Comparison of ENCODE assay signal across 15 mouse cellular contexts in genomic region chr6:51036956-51037355, GRCm38 (mm10).
DNase-seq lines count a peak whose midpoint lies in the region; ATAC-seq and TF ChIP-seq lines count a peak whose summit lies in the region.
"Had no signal": no experiment of that assay in that cellular context is flagged by ENCODE, and none has a peak within 500 bp of the region (broad histone marks: within the 10 kb centered on the region; RNA-seq: fewer than 3 reads in every experiment).

No protein-coding gene starts in this region.

- no peak for TF ChIP-seq CTCF in liver, adult 2 months (IDR thresholded peaks at IDR 0.05; ENCODE audit: low read depth, low read length)

- peak overlapping the region; percentile 66 for H3K27ac ChIP-seq in heart, embryonic 16.5 days (ENCODE audit: low read length)
- H3K27ac ChIP-seq in liver, adult 2 months (replicated peaks; ENCODE audit: insufficient read depth, low read depth, low read length), result 0 out of 2 replicates have a peak overlapping the region, but pooled peaks have one; percentile 25
- no peak overlapping the region for H3K27ac ChIP-seq in liver, embryonic 11.5 days (ENCODE audit: low read depth, low read length)
- H3K27ac ChIP-seq in intestine, embryonic 15.5 days, result peak overlapping the region; percentile 71
- H3K27ac ChIP-seq: hindbrain, embryonic 13.5 days; liver, embryonic 12.5 days had no signal

- no peaks in the 10 kb centered on the region for H3K79me2 ChIP-seq in liver, adult 2 months (ENCODE audit: control insufficient read depth, insufficient read depth, low read length)

- no peaks in the 10 kb centered on the region for H3K9me3 ChIP-seq in heart, embryonic 16.5 days (replicated peaks; ENCODE audit: control insufficient read depth, low read length)
- H3K9me3 ChIP-seq in liver, embryonic 11.5 days (ENCODE audit: control insufficient read depth, low read length), result no peaks in the 10 kb centered on the region
- no peaks in the 10 kb centered on the region for H3K9me3 ChIP-seq in intestine, embryonic 15.5 days
- H3K9me3 ChIP-seq: hindbrain, embryonic 13.5 days; liver, embryonic 12.5 days had no signal

- 54% methylated on average over 4 of the region's 4 CpGs for WGBS in heart, embryonic 16.5 days
- 72% methylated on average over 4 of the region's 4 CpGs for WGBS in liver, adult 2 months
- 64% methylated on average over 4 of the region's 4 CpGs for WGBS in liver, embryonic 11.5 days
- WGBS in intestine, embryonic 15.5 days, result 51% methylated on average over 4 of the region's 4 CpGs

- no peak overlapping the region for H3K9ac ChIP-seq in heart, embryonic 16.5 days (ENCODE audit: low read length)
- H3K9ac ChIP-seq in liver, adult 2 months (ENCODE audit: low read depth, low read length), result no peak overlapping the region
- no peak overlapping the region for H3K9ac ChIP-seq in liver, embryonic 11.5 days (ENCODE audit: low read depth, low read length)
- no peak overlapping the region for H3K9ac ChIP-seq in intestine, embryonic 15.5 days
- H3K9ac ChIP-seq: hindbrain, embryonic 13.5 days; liver, embryonic 12.5 days had no signal

- no peak for TF ChIP-seq POLR2A in liver, adult 2 months (IDR thresholded peaks at IDR 0.05; ENCODE audit: extremely low read depth, insufficient read depth, low read length)

- no peaks in the 10 kb centered on the region for H3K36me3 ChIP-seq in heart, embryonic 16.5 days (ENCODE audit: control insufficient read depth, insufficient read depth)
- H3K36me3 ChIP-seq in liver, adult 2 months (ENCODE audit: control insufficient read depth, insufficient read depth, low read length), result no peaks in the 10 kb centered on the region
- no peaks in the 10 kb centered on the region for H3K36me3 ChIP-seq in liver, embryonic 11.5 days (ENCODE audit: control insufficient read depth, insufficient read depth, low read length)
- H3K36me3 ChIP-seq in intestine, embryonic 15.5 days, result no peaks in the 10 kb centered on the region
- H3K36me3 ChIP-seq: hindbrain, embryonic 13.5 days; liver, embryonic 12.5 days had no signal

- no peak for DNase-seq in heart, postnatal 4 days
- DNase-seq in liver, adult 2 months (ENCODE audit: extremely low read depth, low read depth, low spot score), result no peak
- DNase-seq in liver, embryonic 11.5 days (ENCODE audit: low spot score), result no peak
- DNase-seq in adipocyte (ENCODE audit: low spot score), result peak; percentile 14
- DNase-seq in MN1 (ENCODE audit: low spot score), result no peak
- no peak for DNase-seq in left cerebral cortex, adult 11 months (ENCODE audit: low spot score)
- DNase-seq: adrenal gland, adult 8-10 months; cerebellum, adult 11-12 months; layer of hippocampus, adult 9-11 months; midbrain, embryonic 14.5 days had no signal

- H3K4me1 ChIP-seq in heart, embryonic 16.5 days (ENCODE audit: control insufficient read depth, insufficient read depth, low read length), result no peaks in the 10 kb centered on the region
- peaks cover 3% of the 10 kb centered on the region; the same call in 1 of the 2 replicates for H3K4me1 ChIP-seq in liver, adult 2 months (ENCODE audit: control insufficient read depth, insufficient read depth, low read length)
- H3K4me1 ChIP-seq in liver, embryonic 11.5 days (replicated peaks; ENCODE audit: control insufficient read depth, insufficient read depth, low read length), result no peaks in the 10 kb centered on the region
- H3K4me1 ChIP-seq in intestine, embryonic 15.5 days (replicated peaks), result no peaks in the 10 kb centered on the region
- H3K4me1 ChIP-seq: liver, embryonic 12.5 days had no signal

- ATAC-seq in heart, embryonic 16.5 days (replicated peaks; ENCODE audit: extremely low read depth, insufficient read depth, low FRiP score), result no peak
- no peak for ATAC-seq in liver, embryonic 11.5 days (replicated peaks; ENCODE audit: low FRiP score)
- no peak for ATAC-seq in intestine, embryonic 15.5 days
- ATAC-seq: forebrain, embryonic 14.5 days; liver, embryonic 12.5 days had no signal

- no peak overlapping the region for H3K4me3 ChIP-seq in heart, embryonic 16.5 days (ENCODE audit: low read length)
- H3K4me3 ChIP-seq in liver, adult 2 months (ENCODE audit: insufficient read depth, low read depth, low read length), result no peak overlapping the region
- no peak overlapping the region for H3K4me3 ChIP-seq in liver, embryonic 11.5 days (ENCODE audit: low read depth, low read length)
- no peak overlapping the region for H3K4me3 ChIP-seq in intestine, embryonic 15.5 days (replicated peaks)
- H3K4me3 ChIP-seq: hindbrain, embryonic 13.5 days; liver, embryonic 12.5 days had no signal

- no peaks in the 10 kb centered on the region for H3K27me3 ChIP-seq in heart, embryonic 16.5 days (ENCODE audit: control insufficient read depth, insufficient read depth, low read length)
- no peaks in the 10 kb centered on the region for H3K27me3 ChIP-seq in liver, adult 2 months (ENCODE audit: control insufficient read depth, insufficient read depth, low read length)
- no peaks in the 10 kb centered on the region for H3K27me3 ChIP-seq in liver, embryonic 11.5 days (replicated peaks; ENCODE audit: control insufficient read depth, insufficient read depth, low read length)
- no peaks in the 10 kb centered on the region for H3K27me3 ChIP-seq in intestine, embryonic 15.5 days (replicated peaks)
- H3K27me3 ChIP-seq: hindbrain, embryonic 13.5 days; liver, embryonic 12.5 days had no signal

- H3K4me2 ChIP-seq in heart, embryonic 16.5 days (ENCODE audit: low read depth, low read length), result no peak overlapping the region
- H3K4me2 ChIP-seq in liver, embryonic 11.5 days, result no peak overlapping the region
- H3K4me2 ChIP-seq in intestine, embryonic 15.5 days (replicated peaks), result no peak overlapping the region
- H3K4me2 ChIP-seq: hindbrain, embryonic 13.5 days; liver, embryonic 12.5 days had no signal
